Mouse (Mus musculus) hindbrain, embryonic 13.5 days (tissue): ENCODE results near the gene Fcho2. TPM values are rescaled to one million over a fixed set of nuclear protein-coding genes. Genes with fewer than 3 reads are reported as not detected.

ENCODE experiments used
- ATAC-seq: fragments of 200-750 bp; cut with Nextera tagmentation; 2 replicates; pipeline ENCODE4 v1.8.0; 2017; ENCODE audit warnings: moderate TSS enrichment; ENCODE audit not compliant: low FRiP score
- H3K27ac ChIP-seq: fragments of 300-500 bp; sonication (generic); 2 replicates; pipeline ENCODE4 v1.5.1; 2015; ENCODE audit warnings: inconsistent platforms, mild to moderate bottlenecking, moderate library complexity
- H3K27me3 ChIP-seq: fragments of 300-500 bp; sonication (generic); 2 replicates; pipeline ENCODE4 v1.6.1; 2015; ENCODE audit warnings: mild to moderate bottlenecking, inconsistent platforms
- H3K36me3 ChIP-seq: fragments of 300-500 bp; sonication (generic); 2 replicates; pipeline ENCODE4 v1.6.1; 2015; ENCODE audit warnings: mild to moderate bottlenecking, inconsistent platforms
- H3K4me1 ChIP-seq: fragments of 300-500 bp; sonication (generic); replicated peaks from 2 replicates; pipeline ENCODE4 v1.6.1; 2015; ENCODE audit warnings: inconsistent platforms
- H3K4me2 ChIP-seq: fragments of 300-500 bp; sonication (generic); 2 replicates; pipeline ENCODE4 v1.6.1; 2015; ENCODE audit warnings: inconsistent platforms, mild to moderate bottlenecking, moderate library complexity
- H3K4me3 ChIP-seq: fragments of 300-500 bp; sonication (generic); 2 replicates; pipeline ENCODE4 v1.5.1; 2015; ENCODE audit warnings: mild to moderate bottlenecking, inconsistent platforms
- H3K9ac ChIP-seq: fragments of 300-500 bp; sonication (generic); 2 replicates; pipeline ENCODE4 v1.6.1; 2015; ENCODE audit warnings: mild to moderate bottlenecking, inconsistent platforms
- H3K9me3 ChIP-seq: fragments of 300-500 bp; sonication (generic); 2 replicates; pipeline ENCODE4 v1.6.1; 2016; ENCODE audit warnings: inconsistent platforms
- WGBS: fragments of 180-500 bp; shearing (Covaris S2); methylation state at CpG from one replicate; pipeline ENCODE4 v1.1.7; 2015; 5-methylcytosine and 5-hydroxymethylcytosine counted together
- polyA plus RNA-seq: library from polyadenylated mRNA; unstranded; fragments of >200 nt; fragmentation: Nextera tagmentation; extraction: Ambion mirVana; gene quantifications from 2 replicates; pipeline ENCODE4 v1.2.1, GENCODE M21; 2015

The Fcho2 gene
- polyA plus RNA-seq, 1 experiment from 2014 or later: 29.4 TPM

- Histone ChIP-seq H3K4me2 (no peak overlapping the region), H3K4me3 (no peak overlapping the region), H3K36me3 (no peaks in the 10 kb centered on the region), H3K9ac (no peak overlapping the region), H3K9me3 (no peaks in the 10 kb centered on the region), H3K27me3 (no peaks in the 10 kb centered on the region), H3K4me1 (peaks cover 12% of the 10 kb centered on the region), H3K27ac (no peak overlapping the region)
- 83% methylated on average over 9 of the region's 9 CpGs for WGBS
- no peak for ATAC-seq
These were observed 130.9 kb downstream of the Fcho2 start for GRCm38 (mm10) chr13:98684144-98684900.

GRCm38 (mm10) chr13:98683412-98683811, 131.8 kb downstream of the Fcho2 start:
- WGBS: 84% methylated on average over 2 of the region's 2 CpGs
- no peaks in the 10 kb centered on the region for H3K27me3 ChIP-seq
- no peak overlapping the region for H3K4me3 ChIP-seq
- no peak overlapping the region for H3K9ac ChIP-seq
- H3K9me3 ChIP-seq: no peaks in the 10 kb centered on the region
- no peak overlapping the region for H3K4me2 ChIP-seq
- no peaks in the 10 kb centered on the region for H3K36me3 ChIP-seq
- no peak overlapping the region for H3K27ac ChIP-seq
- peaks cover 11% of the 10 kb centered on the region for H3K4me1 ChIP-seq
- ATAC-seq: no peak

GRCm38 (mm10) chr13:98680470-98681060, 134.7 kb downstream of the Fcho2 start:
- H3K9me3 ChIP-seq: no peaks in the 10 kb centered on the region
- WGBS: 98% methylated on average over 5 of the region's 5 CpGs
- no peaks in the 10 kb centered on the region for H3K27me3 ChIP-seq
- no peak overlapping the region for H3K27ac ChIP-seq
- H3K9ac ChIP-seq: no peak overlapping the region
- ATAC-seq: no peak
- H3K4me3 ChIP-seq: no peak overlapping the region
- no peak overlapping the region for H3K4me2 ChIP-seq
- no peaks in the 10 kb centered on the region for H3K4me1 ChIP-seq
- H3K36me3 ChIP-seq: no peaks in the 10 kb centered on the region

- 63% methylated on average over 4 of the region's 4 CpGs for WGBS
- Histone ChIP-seq H3K4me1 (no peaks in the 10 kb centered on the region), H3K27ac (no peak overlapping the region), H3K9me3 (no peaks in the 10 kb centered on the region), H3K4me2 (no peak overlapping the region), H3K9ac (no peak overlapping the region), H3K36me3 (no peaks in the 10 kb centered on the region), H3K27me3 (no peaks in the 10 kb centered on the region), H3K4me3 (no peak overlapping the region)
- no peak for ATAC-seq
These were observed 135.6 kb downstream of the Fcho2 start for GRCm38 (mm10) chr13:98679631-98680041.

GRCm38 (mm10) chr13:98679230-98679629, 136.0 kb downstream of the Fcho2 start:
- Histone ChIP-seq H3K4me3 (no peak overlapping the region), H3K4me1 (no peaks in the 10 kb centered on the region), H3K4me2 (no peak overlapping the region), H3K9me3 (no peaks in the 10 kb centered on the region), H3K27ac (no peak overlapping the region), H3K27me3 (no peaks in the 10 kb centered on the region), H3K9ac (no peak overlapping the region), H3K36me3 (no peaks in the 10 kb centered on the region)
- no peak for ATAC-seq
- WGBS: 100% methylated on average over 1 of the region's 1 CpGs

- 87% methylated on average over 4 of the region's 4 CpGs for WGBS
- no peaks in the 10 kb centered on the region for H3K9me3 ChIP-seq
These were observed 141.3 kb downstream of the Fcho2 start for GRCm38 (mm10) chr13:98673922-98674321.

More at GRCm38 (mm10) chr13:98673922-98674321, 141.3 kb downstream of the Fcho2 start:
- H3K27me3 ChIP-seq: no peaks in the 10 kb centered on the region
- no peak for ATAC-seq
- no peak overlapping the region for H3K4me2 ChIP-seq
- no peak overlapping the region for H3K9ac ChIP-seq
- H3K4me3 ChIP-seq: no peak overlapping the region
- H3K4me1 ChIP-seq: no peaks in the 10 kb centered on the region
- H3K36me3 ChIP-seq: no peaks in the 10 kb centered on the region
- H3K27ac ChIP-seq: no peak overlapping the region

Other genes with a start within 250 kb of the Fcho2 start
- not detected in 2 replicates for gene Tmem174, start 178.0 kb downstream of the Fcho2 start, polyA plus RNA-seq
- not detected in 2 replicates for gene Tmem171, start 120.6 kb downstream of the Fcho2 start, polyA plus RNA-seq
- gene Tnpo1, start 110.9 kb upstream of the Fcho2 start, polyA plus RNA-seq: 59.5 and 62.5 TPM in 2 replicates
- not detected in 2 replicates for gene 1700024P04Rik, start 169.1 kb upstream of the Fcho2 start, polyA plus RNA-seq